In the genomic region with DNA sequence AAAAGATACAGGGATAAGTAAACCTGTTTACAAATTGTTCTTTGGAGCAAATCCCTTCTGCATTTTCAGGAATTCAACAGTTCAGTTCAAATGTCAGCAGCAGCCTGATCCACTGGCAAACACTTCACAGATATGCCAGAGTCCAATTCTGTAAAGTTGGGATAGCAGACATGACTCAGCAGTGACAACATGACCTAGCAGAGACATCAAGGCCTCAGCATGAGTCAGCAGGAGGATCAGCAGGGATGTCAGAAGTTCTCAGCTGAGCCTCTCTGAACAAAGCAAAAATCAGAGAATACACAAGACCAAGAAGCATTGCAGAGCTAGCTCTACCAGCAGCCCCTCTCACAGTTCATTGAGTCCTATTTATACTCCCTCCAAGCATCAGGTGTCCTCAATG, we compare ENCODE assay signal across 19 mouse cellular contexts. TPM values are rescaled to one million over a fixed set of nuclear protein-coding genes. Genes with fewer than 3 reads are reported as not detected.
"Had no signal": no experiment of that assay in that cellular context is flagged by ENCODE, and none has a peak within 500 bp of the region (broad histone marks: within the 10 kb centered on the region; RNA-seq: fewer than 3 reads in every experiment).

No protein-coding gene starts in this region.

- DNase-seq: kidney, adult 11 months; kidney, adult 8-10 months; kidney, postnatal 10 days; kidney, postnatal 36 days; layer of hippocampus, postnatal 36 days; liver; lung, adult 18-20 months; lung, postnatal 10 days; lung, postnatal 36 days; midbrain, embryonic 14.5 days; right cerebral cortex, postnatal 4 days; thymus, postnatal 36 days had no signal

- ATAC-seq: liver, embryonic 12.5 days had no signal

RNA-seq across cellular contexts. Expression of gene Olfr1303, which starts 7.2 kb away (rescaled TPM):
- total RNA-seq: layer of hippocampus, adult 8-10 months; layer of hippocampus, postnatal 10 days; layer of hippocampus, postnatal 36 days; left cerebral cortex, adult 2 months; left cerebral cortex, postnatal 10 days; megakaryocyte-erythroid progenitor cell, adult 5-6 weeks; midbrain, postnatal 0 days had no signal

RNA-seq across cellular contexts. Expression of gene Olfr1302, which starts 35.7 kb away (rescaled TPM):
- total RNA-seq: layer of hippocampus, adult 8-10 months; layer of hippocampus, postnatal 10 days; layer of hippocampus, postnatal 36 days; left cerebral cortex, adult 2 months; left cerebral cortex, postnatal 10 days; megakaryocyte-erythroid progenitor cell, adult 5-6 weeks; midbrain, postnatal 0 days had no signal
